Mouse (Mus musculus) cortical plate, adult 2 months (tissue): ENCODE results near the gene Pik3cb.

Experiments used
- CTCF ChIP-seq: fragments of 200-500 bp; IDR thresholded peaks from 2 replicates; pipeline ENCODE4 v1.5.1; 2011; ENCODE audit warnings: mild to moderate bottlenecking, control low read depth, low read length; ENCODE audit not compliant: insufficient read depth; ENCODE audit errors: extremely low read depth
- POLR2A ChIP-seq: fragments of 200-500 bp; IDR thresholded peaks from 2 replicates; pipeline ENCODE4 v1.6.1; 2011; ENCODE audit warnings: mild to moderate bottlenecking, low read length, control low read depth; ENCODE audit not compliant: insufficient read depth; ENCODE audit errors: extremely low read depth

DNA sequence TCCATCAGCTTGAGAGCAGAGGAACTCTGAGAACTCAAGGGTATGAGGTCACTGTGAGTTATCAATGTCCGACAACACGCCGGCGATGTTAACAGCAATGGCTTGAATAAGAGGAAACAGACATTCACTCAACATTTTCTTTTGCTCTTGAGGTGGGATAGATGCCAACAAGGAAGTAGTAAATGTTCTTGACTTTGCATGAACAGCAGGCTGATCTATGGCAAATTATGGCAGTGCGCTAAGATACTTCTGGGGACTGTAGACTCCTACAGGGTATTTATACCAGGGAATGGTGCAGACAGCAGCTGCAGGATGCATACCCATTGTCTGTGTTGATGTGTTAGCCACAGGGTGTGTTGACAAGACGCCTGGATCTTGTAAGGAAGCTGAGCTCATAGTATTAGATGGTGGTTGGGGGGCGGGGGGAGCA is 17.8 kb upstream of the Pik3cb start:
- no peak for TF ChIP-seq CTCF
- TF ChIP-seq POLR2A, result no peak
